Mouse (Mus musculus): ENCODE data around the gene Gm11938. TPM values are rescaled to one million over a fixed set of nuclear protein-coding genes. Genes with fewer than 3 reads are reported as not detected.

Gm11938 gene
- polyA plus RNA-seq, 1 experiment from 2014 or later = not detected

- H3K4me2 ChIP-seq = no peak within 1 kb of the TSS
- no peak within 1 kb of the TSS for H3K27ac ChIP-seq
- H3K9ac ChIP-seq = no peak within 1 kb of the TSS
- H3K27me3 ChIP-seq (replicated peaks) = no peaks in the 10 kb centered on the region
- no peak for ATAC-seq (ENCODE audit: insufficient read depth, low FRiP score, low read depth)
- H3K4me3 ChIP-seq (replicated peaks) = no peak within 1 kb of the TSS
- no peaks in the 10 kb centered on the region for H3K4me1 ChIP-seq
- 85% methylated on average over 7 of the region's 7 CpGs for WGBS
- H3K9me3 ChIP-seq = no peaks in the 10 kb centered on the region
- H3K36me3 ChIP-seq = no peaks in the 10 kb centered on the region
Observed at GRCm38 (mm10) chr11:99566530-99566929, 36.6 kb downstream of the Gm11938 start, which contains the start of gene Krtap3-1. TSS of gene Krtap3-1 (minus strand) at chr11:99566630.

- no peaks in the 10 kb centered on the region for H3K27me3 ChIP-seq (replicated peaks)
- no peak overlapping the region for H3K4me2 ChIP-seq
- no peaks in the 10 kb centered on the region for H3K36me3 ChIP-seq
- no peak overlapping the region for H3K27ac ChIP-seq
- no peak overlapping the region for H3K9ac ChIP-seq
- no peak overlapping the region for H3K4me3 ChIP-seq (replicated peaks)
- H3K9me3 ChIP-seq = no peaks in the 10 kb centered on the region
- H3K4me1 ChIP-seq = no peaks in the 10 kb centered on the region
- WGBS = 78% methylated on average over 6 of the region's 6 CpGs
- ATAC-seq (ENCODE audit: insufficient read depth, low FRiP score, low read depth) = no peak
Observed at GRCm38 (mm10) chr11:99562580-99562979, 40.5 kb downstream of the Gm11938 start.

GRCm38 (mm10) chr11:99559366-99559765 is 43.7 kb downstream of the Gm11938 start, which contains the start of gene Gm11939:
TSS of gene Gm11939 (minus strand) at chr11:99559466.
- H3K27me3 ChIP-seq (replicated peaks) = no peaks in the 10 kb centered on the region
- H3K4me2 ChIP-seq = no peak within 1 kb of the TSS
- no peaks in the 10 kb centered on the region for H3K9me3 ChIP-seq
- H3K36me3 ChIP-seq = no peaks in the 10 kb centered on the region
- H3K9ac ChIP-seq = no peak within 1 kb of the TSS
- no peak within 1 kb of the TSS for H3K4me3 ChIP-seq (replicated peaks)
- ATAC-seq (ENCODE audit: insufficient read depth, low FRiP score, low read depth) = no peak
- H3K27ac ChIP-seq = no peak within 1 kb of the TSS
- no peaks in the 10 kb centered on the region for H3K4me1 ChIP-seq
- WGBS = 83% methylated on average over 9 of the region's 9 CpGs

- ATAC-seq (ENCODE audit: insufficient read depth, low FRiP score, low read depth) = no peak
- Histone ChIP-seq H3K4me1 (no peaks in the 10 kb centered on the region), H3K27ac (no peak overlapping the region), H3K4me3 (replicated peaks) (no peak overlapping the region), H3K27me3 (replicated peaks) (no peaks in the 10 kb centered on the region), H3K9ac (no peak overlapping the region), H3K9me3 (no peaks in the 10 kb centered on the region), H3K4me2 (no peak overlapping the region), H3K36me3 (no peaks in the 10 kb centered on the region)
- WGBS = 57% methylated on average over 3 of the region's 3 CpGs
Observed at GRCm38 (mm10) chr11:99557976-99558745, 44.9 kb downstream of the Gm11938 start.

- Histone ChIP-seq H3K36me3 (no peaks in the 10 kb centered on the region), H3K4me3 (replicated peaks) (no peak within 1 kb of the TSS), H3K4me2 (no peak within 1 kb of the TSS), H3K4me1 (no peaks in the 10 kb centered on the region), H3K27ac (no peak within 1 kb of the TSS), H3K9ac (no peak within 1 kb of the TSS), H3K9me3 (no peaks in the 10 kb centered on the region), H3K27me3 (replicated peaks) (no peaks in the 10 kb centered on the region)
- no peak for ATAC-seq (ENCODE audit: insufficient read depth, low FRiP score, low read depth)
- WGBS = 84% methylated on average over 2 of the region's 2 CpGs
Observed at GRCm38 (mm10) chr11:99556753-99557152, 46.4 kb downstream of the Gm11938 start, which contains the start of gene Krtap3-2. TSS of gene Krtap3-2 (minus strand) at chr11:99556853.

GRCm38 (mm10) chr11:99556195-99556594 is 46.9 kb downstream of the Gm11938 start:
- Histone ChIP-seq H3K36me3 (no peaks in the 10 kb centered on the region), H3K9ac (no peak overlapping the region), H3K4me1 (no peaks in the 10 kb centered on the region), H3K27ac (no peak overlapping the region), H3K4me3 (replicated peaks) (no peak overlapping the region), H3K27me3 (replicated peaks) (no peaks in the 10 kb centered on the region), H3K4me2 (no peak overlapping the region), H3K9me3 (no peaks in the 10 kb centered on the region)
- ATAC-seq (ENCODE audit: insufficient read depth, low FRiP score, low read depth) = no peak
- 89% methylated on average over 2 of the region's 2 CpGs for whole genome bisulfite sequencing

Other genes starting within 250 kb of the Gm11938 start
- 0.08 TPM in 2 replicates for gene Krt28, start 228.4 kb downstream of the Gm11938 start, polyA plus RNA-seq (2015; fragmentation: Nextera tagmentation; extraction: Ambion mirVana)
- 22.2 and 24.5 TPM in 2 replicates for gene Krt10, start 213.9 kb downstream of the Gm11938 start, polyA plus RNA-seq (2015; fragmentation: Nextera tagmentation; extraction: Ambion mirVana)
- gene Krt12, start 181.0 kb downstream of the Gm11938 start, polyA plus RNA-seq (2015; fragmentation: Nextera tagmentation; extraction: Ambion mirVana) = 0.09 TPM in 1 of 2 replicates, not detected in the other
- gene Krt20, start 165.2 kb downstream of the Gm11938 start, polyA plus RNA-seq (2015; fragmentation: Nextera tagmentation; extraction: Ambion mirVana) = 17.1 and 19.7 TPM in 2 replicates
- 33.1 and 41.9 TPM in 2 replicates for gene Krt23, start 110.2 kb downstream of the Gm11938 start, polyA plus RNA-seq (2015; fragmentation: Nextera tagmentation; extraction: Ambion mirVana)
- gene Krt39, start 82.0 kb downstream of the Gm11938 start, polyA plus RNA-seq (2015; fragmentation: Nextera tagmentation; extraction: Ambion mirVana) = not detected in 2 replicates
- not detected in 2 replicates for gene Krt40, start 60.1 kb downstream of the Gm11938 start, polyA plus RNA-seq (2015; fragmentation: Nextera tagmentation; extraction: Ambion mirVana)
- gene Krtap3-3, start 52.4 kb downstream of the Gm11938 start, polyA plus RNA-seq (2015; fragmentation: Nextera tagmentation; extraction: Ambion mirVana) = not detected in 2 replicates
- gene Krtap3-2, start 46.5 kb downstream of the Gm11938 start, polyA plus RNA-seq (2015; fragmentation: Nextera tagmentation; extraction: Ambion mirVana) = not detected in 2 replicates
- gene Gm11939, start 43.8 kb downstream of the Gm11938 start, polyA plus RNA-seq (2015; fragmentation: Nextera tagmentation; extraction: Ambion mirVana) = not detected in 2 replicates
- not detected in 2 replicates for gene Krtap3-1, start 36.7 kb downstream of the Gm11938 start, polyA plus RNA-seq (2015; fragmentation: Nextera tagmentation; extraction: Ambion mirVana)
- not detected in 2 replicates for gene Krtap1-5, start 22.3 kb downstream of the Gm11938 start, polyA plus RNA-seq (2015; fragmentation: Nextera tagmentation; extraction: Ambion mirVana)
- not detected in 2 replicates for gene Krtap1-4, start 19.7 kb downstream of the Gm11938 start, polyA plus RNA-seq (2015; fragmentation: Nextera tagmentation; extraction: Ambion mirVana)
- not detected in 2 replicates for gene Krtap1-3, start 12.0 kb downstream of the Gm11938 start, polyA plus RNA-seq (2015; fragmentation: Nextera tagmentation; extraction: Ambion mirVana)
- not detected in 2 replicates for gene Krtap9-3, start 5.2 kb downstream of the Gm11938 start, polyA plus RNA-seq (2015; fragmentation: Nextera tagmentation; extraction: Ambion mirVana)
- gene Gm11937, start 6.9 kb upstream of the Gm11938 start, polyA plus RNA-seq (2015; fragmentation: Nextera tagmentation; extraction: Ambion mirVana) = not detected in 2 replicates
- not detected in 2 replicates for gene Krtap2-4, start 11.5 kb upstream of the Gm11938 start, polyA plus RNA-seq (2015; fragmentation: Nextera tagmentation; extraction: Ambion mirVana)
- not detected in 2 replicates for gene Gm11562, start 17.1 kb upstream of the Gm11938 start, polyA plus RNA-seq (2015; fragmentation: Nextera tagmentation; extraction: Ambion mirVana)
- gene Krtap4-1, start 24.9 kb upstream of the Gm11938 start, polyA plus RNA-seq (2015; fragmentation: Nextera tagmentation; extraction: Ambion mirVana) = not detected in 2 replicates
- not detected in 2 replicates for gene Krtap4-2, start 31.8 kb upstream of the Gm11938 start, polyA plus RNA-seq (2015; fragmentation: Nextera tagmentation; extraction: Ambion mirVana)
- gene Krtap4-7, start 40.8 kb upstream of the Gm11938 start, polyA plus RNA-seq (2015; fragmentation: Nextera tagmentation; extraction: Ambion mirVana) = not detected in 2 replicates
- not detected in 2 replicates for gene Gm11555, start 46.9 kb upstream of the Gm11938 start, polyA plus RNA-seq (2015; fragmentation: Nextera tagmentation; extraction: Ambion mirVana)
- gene Gm11563, start 55.7 kb upstream of the Gm11938 start, polyA plus RNA-seq (2015; fragmentation: Nextera tagmentation; extraction: Ambion mirVana) = not detected in 2 replicates
- not detected in 2 replicates for gene Krtap4-6, start 62.7 kb upstream of the Gm11938 start, polyA plus RNA-seq (2015; fragmentation: Nextera tagmentation; extraction: Ambion mirVana)
- gene Gm14190, start 87.4 kb upstream of the Gm11938 start, polyA plus RNA-seq (2015; fragmentation: Nextera tagmentation; extraction: Ambion mirVana) = not detected in 2 replicates
- gene Gm14180, start 131.0 kb upstream of the Gm11938 start, polyA plus RNA-seq (2015; fragmentation: Nextera tagmentation; extraction: Ambion mirVana) = not detected in 2 replicates
- gene Gm11595, start 169.6 kb upstream of the Gm11938 start, polyA plus RNA-seq (2015; fragmentation: Nextera tagmentation; extraction: Ambion mirVana) = not detected in 2 replicates
- gene Krtap4-8, start 177.4 kb upstream of the Gm11938 start, polyA plus RNA-seq (2015; fragmentation: Nextera tagmentation; extraction: Ambion mirVana) = not detected in 2 replicates
- not detected in 2 replicates for gene Krtap4-9, start 181.9 kb upstream of the Gm11938 start, polyA plus RNA-seq (2015; fragmentation: Nextera tagmentation; extraction: Ambion mirVana)
- gene Gm11596, start 190.2 kb upstream of the Gm11938 start, polyA plus RNA-seq (2015; fragmentation: Nextera tagmentation; extraction: Ambion mirVana) = not detected in 2 replicates
- not detected in 2 replicates for gene Gm11569, start 195.6 kb upstream of the Gm11938 start, polyA plus RNA-seq (2015; fragmentation: Nextera tagmentation; extraction: Ambion mirVana)
- not detected in 2 replicates for gene Gm11554, start 201.1 kb upstream of the Gm11938 start, polyA plus RNA-seq (2015; fragmentation: Nextera tagmentation; extraction: Ambion mirVana)
- gene Krtap4-13, start 206.6 kb upstream of the Gm11938 start, polyA plus RNA-seq (2015; fragmentation: Nextera tagmentation; extraction: Ambion mirVana) = not detected in 2 replicates
- gene Gm11564, start 212.4 kb upstream of the Gm11938 start, polyA plus RNA-seq (2015; fragmentation: Nextera tagmentation; extraction: Ambion mirVana) = not detected in 2 replicates
- gene 2300003K06Rik, start 234.8 kb upstream of the Gm11938 start, polyA plus RNA-seq (2015; fragmentation: Nextera tagmentation; extraction: Ambion mirVana) = not detected in 2 replicates
- not detected in 2 replicates for gene Krtap4-16, start 248.3 kb upstream of the Gm11938 start, polyA plus RNA-seq (2015; fragmentation: Nextera tagmentation; extraction: Ambion mirVana)

Data from stomach, embryonic 15.5 days (tissue).